Mouse (Mus musculus) cerebellum, adult (tissue): ENCODE measurements at regions not wholly inside any gene's neighbourhood (a gene's known extent, or its start where the extent isn't known, plus 50 kb on each side); places are given as distances from the start of the nearest gene placed in this dataset.
"Not testable (repeated sequence)": the region's sequence is repeated elsewhere in the genome, so short reads cannot be mapped to it uniquely, and the experiment has no call there.

Experiments used
- ATAC-seq: cut with Nextera tagmentation; 2 replicates; pipeline ENCODE4 v1.9.2; 2017; ENCODE audit warnings: mild to moderate bottlenecking, moderate library complexity, mixed read lengths; ENCODE audit not compliant: insufficient number of reproducible peaks, low FRiP score, low TSS enrichment

DNA sequence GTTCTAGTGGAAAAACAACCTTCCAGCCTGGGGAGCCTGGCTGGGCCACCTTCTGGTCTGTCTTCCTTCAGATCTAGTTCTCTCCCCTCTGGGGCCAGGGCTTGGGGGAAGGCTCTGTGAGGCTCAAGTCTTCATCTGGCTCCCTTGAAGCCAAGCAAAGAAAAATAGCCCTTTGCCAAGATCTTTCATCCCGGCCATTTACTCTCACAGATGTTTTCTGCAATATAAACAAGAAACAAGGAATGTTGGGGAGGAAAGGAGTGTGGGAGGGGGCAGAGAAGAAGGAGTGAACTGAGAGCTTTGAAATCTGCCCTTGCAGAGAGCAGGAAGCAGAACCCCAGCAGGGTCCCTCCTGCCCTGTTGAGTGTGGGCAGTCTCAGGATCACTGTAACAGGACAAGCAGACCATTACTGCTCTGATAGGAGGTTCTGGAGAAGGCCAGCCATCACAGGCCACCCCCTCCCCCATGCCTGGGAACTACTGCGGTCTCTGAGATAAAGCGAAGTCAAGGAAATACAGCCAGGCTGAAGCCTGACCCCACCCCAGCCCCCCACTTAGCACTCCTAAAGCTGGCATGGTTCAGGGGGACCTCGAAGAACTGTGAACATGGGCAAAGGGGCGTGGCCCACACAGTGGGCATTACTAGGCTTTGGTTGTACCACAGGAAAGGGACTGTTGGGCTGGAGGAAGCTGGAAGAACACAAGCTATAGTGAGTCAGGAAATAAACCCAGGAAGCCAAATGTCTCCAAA, 118.8 kb downstream of the Zfp36l1 start:
- ATAC-seq, result no peak

GRCm38 (mm10) chr12:79991279-79991678, 121.5 kb downstream of the Zfp36l1 start:
- ATAC-seq, result no peak

DNA sequence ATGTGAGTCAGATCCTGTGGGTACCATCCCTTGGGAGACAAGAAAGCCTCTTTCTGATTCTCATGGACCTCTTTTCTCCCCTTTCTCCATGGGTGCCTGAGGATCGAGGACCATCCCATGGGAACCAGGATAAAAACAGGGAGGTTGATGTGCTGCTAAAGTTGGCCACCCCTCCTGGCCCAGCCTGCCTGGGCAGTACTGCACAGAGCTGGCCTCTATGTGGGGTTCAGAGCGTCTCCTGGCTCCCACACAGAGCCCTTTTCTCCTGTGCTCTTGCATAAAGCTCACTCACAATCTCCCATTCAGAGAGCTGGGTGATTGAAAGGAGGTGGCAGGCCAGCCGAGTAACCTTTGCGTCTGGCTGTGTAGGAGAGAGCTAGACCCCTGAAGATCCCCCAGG, 122.1 kb downstream of the Zfp36l1 start:
- no peak for ATAC-seq

DNA sequence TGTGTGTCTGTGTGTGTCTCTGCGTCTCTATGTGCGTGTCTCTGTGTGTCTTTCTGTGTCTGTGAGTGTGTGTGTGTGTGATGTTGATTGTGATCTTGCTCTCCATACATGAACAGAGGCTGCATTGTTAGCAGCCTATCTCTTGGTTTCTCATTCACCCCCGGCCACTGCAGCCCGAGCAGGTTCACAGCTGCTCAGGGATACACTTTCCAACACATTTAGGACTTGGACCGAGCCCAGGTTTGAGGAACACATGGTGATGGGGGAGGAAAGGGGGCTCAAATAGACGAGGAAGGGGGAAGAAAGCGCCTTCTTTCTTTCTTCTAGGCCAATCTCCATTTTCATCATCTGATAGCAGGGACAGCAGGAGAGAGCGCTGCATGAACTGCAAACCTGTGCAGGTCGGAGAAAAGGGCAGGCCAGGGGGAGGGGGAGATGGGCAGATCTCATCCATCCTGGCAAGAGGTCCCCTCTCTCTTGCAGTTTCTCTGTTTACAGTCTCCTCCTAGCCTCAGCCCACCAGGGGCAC, 123.2 kb downstream of the Zfp36l1 start:
- no peak for ATAC-seq

DNA sequence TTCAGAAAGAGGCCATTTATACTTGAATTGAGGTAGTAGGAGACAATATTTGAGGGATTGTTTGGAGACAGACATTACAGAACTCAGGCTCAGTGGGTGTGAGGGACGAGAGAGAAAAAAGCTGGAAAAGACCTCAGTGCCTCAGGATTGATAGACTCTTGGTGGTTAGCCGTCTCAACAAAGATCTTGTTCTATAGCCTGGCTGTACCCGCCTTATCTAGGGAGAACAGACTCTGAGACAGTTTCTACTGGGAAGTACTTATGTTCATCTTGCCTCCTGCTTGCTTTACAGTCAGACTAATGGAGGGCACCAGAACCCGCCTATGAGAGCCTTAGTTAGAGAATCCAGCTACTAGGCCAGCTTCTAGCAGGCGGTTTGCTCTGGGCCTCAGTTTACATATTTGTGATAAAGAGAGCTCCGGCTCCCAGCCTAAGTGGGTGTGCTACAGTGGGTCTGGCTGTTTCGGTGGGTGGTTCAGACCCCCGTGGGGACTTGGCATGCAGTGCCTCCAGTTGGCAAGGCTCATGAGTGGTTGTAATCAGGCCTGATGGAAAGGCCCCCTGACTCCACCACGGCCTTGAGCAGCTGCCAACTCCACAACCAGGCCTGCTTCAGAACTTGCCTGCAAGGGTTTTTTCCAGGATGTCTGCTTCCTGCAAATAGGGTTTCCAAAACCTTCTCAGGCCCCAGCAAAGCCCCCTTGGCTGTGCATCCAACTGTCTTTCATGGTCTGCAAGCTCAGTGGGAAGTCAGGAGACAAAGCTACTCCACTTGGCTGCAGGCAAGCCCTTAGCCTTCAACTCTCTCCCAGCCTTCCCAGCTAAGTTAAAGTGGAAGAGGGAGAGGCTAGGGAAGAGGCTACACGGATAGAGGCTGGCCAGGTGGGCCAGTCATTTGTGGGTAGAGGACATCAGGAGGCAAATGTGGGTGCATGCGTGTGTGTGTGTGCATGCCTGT, 124.1 kb downstream of the Zfp36l1 start:
- no peak for ATAC-seq

GRCm38 (mm10) chr12:79986241-79986976, 126.4 kb downstream of the Zfp36l1 start:
- ATAC-seq, result no peak

- no peak for ATAC-seq
Measured at GRCm38 (mm10) chr12:79984985-79985747, 127.6 kb downstream of the Zfp36l1 start.

DNA sequence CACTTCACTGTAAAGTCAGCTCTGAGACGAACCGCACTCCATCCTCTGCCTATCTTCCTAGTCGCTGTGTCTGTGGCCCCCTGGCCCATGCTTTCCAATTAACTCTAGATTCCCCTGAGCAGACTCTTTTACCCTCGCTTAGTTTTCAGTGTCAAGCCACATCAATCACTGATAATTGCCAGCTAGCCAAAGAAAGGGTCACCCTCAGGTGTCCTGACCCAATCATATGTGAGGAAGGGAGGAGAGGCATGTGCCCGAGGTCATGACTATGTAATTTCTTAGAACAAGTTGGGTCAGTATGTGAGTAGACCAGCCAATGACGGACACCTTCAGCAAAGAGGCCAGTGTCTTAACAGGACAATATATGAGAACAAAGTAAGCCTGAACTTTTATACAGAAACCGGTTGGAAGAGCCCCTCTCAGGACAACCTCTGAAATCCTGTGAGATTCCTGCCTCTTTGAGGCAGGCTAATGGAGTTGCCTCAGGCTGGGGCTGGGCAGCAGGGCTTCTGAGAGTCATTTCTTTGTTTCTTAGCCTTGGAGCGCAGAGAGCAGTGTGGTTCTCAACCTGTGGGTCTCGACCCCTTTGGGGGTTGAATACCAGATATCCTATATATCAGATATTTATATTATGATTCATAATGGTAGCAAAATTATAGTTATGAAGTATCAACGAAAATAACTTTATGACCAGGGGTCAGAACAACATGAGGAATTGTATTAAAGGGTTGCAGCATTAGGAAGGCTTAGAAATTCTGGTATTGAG, 128.6 kb downstream of the Zfp36l1 start:
- ATAC-seq, result no peak

DNA sequence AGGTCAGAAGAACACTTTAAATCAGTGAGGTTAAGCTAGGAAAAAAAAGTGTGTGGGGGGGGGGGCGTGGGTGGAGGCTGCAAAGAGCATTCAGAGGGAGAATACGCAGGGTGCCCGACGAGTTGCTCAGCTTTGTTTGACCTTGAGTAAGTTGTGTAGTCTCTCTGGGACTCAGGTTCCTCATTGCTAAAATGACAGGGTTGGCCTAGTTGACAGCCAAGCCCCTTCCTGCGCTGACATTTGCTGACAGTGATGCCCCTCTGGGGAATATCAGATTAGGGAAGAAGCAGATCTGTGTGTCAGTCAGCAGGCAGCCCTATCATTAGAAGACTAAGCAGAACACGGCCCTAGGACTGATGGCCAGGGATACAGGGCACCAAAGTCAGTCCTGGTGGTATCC, 129.6 kb downstream of the Zfp36l1 start:
- ATAC-seq, result no peak

GRCm38 (mm10) chr12:79982497-79982896, 130.3 kb downstream of the Zfp36l1 start:
- not testable (repeated sequence) for ATAC-seq

DNA sequence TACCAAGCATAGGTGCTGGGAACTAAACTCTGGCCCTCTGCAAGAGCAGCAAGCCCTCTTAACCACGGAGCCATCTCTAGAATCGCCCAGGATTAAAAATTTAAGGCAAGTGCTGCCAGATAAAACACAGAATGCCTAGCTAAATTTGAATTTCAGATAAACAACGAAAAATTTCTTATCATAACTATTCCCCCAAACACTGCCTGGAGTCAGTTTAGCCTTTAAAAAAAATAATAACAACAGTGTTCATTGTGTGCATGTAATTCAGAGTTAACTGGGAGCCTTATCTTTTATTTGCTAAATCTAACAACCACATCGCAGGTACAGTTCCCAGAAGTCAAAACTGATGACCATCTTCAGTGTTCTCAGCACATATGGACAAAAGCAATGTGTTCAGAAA, 132.1 kb downstream of the Zfp36l1 start:
- no peak for ATAC-seq

DNA sequence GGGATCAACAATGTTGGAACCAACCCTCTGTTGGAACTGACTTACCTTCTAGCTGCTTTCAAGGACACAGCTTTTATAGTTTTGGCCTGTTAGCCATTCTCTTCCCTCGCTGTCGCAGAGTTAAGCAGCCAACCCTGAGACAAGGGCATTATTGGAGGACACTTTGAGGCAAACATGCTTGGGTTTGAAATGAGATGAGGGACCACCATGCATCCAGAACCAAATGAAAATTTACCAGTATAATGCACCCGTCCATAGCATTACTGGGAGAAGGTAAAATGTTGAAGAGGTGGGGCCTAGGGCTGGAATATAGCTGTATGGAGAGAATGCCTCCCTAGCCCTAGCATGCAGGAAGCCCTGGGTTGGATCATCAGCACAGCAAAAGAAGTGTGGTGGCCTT, 135.7 kb downstream of the Zfp36l1 start:
- ATAC-seq, result no peak

GRCm38 (mm10) chr12:79975466-79976239, 137.2 kb downstream of the Zfp36l1 start:
- no peak for ATAC-seq

DNA sequence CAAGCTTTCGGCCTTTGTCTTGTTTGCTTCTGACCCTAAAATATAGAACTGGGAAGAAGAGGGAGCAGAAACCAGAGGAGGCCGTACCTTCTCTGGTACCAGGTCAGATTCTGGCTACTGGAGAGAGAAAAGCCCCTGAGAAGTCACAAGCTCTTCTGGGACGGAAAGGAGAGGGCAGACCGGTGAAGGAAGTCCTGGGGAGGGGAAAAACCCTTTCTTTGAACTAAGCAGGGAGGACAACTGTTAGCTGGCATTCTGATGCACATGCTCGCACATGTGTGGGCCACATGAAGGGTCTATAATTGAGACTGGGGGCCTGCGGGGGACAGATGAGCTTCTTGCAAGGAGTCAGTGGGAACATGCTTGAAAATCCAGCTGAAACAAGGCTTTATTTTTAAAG, 137.8 kb downstream of the Zfp36l1 start:
- no peak for ATAC-seq

DNA sequence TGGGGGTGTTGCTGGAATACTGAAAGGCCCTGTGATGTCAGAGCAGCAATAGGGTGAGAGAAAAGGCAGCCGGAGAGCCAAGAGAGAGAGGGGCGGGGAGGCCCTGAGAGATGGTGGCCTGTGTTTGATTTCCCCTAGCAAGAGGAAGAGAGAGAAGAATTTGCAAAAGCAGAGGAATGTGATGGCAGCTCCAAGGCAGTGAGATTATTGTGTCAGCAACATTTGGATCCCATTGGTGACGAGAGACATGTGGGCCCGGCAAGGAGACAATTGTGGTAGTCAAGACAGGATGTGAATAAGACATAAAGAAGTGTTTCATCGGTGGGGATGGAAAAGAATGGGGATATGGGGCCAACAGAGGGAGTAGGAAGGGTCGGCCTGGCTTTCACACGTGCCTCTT, 138.3 kb downstream of the Zfp36l1 start:
- ATAC-seq, result no peak

GRCm38 (mm10) chr12:79973566-79974230, 139.1 kb downstream of the Zfp36l1 start:
- ATAC-seq, result no peak

GRCm38 (mm10) chr12:79970981-79971390, 141.8 kb downstream of the Zfp36l1 start:
- ATAC-seq, result no peak
